Mouse (Mus musculus) MEL (cell line): ENCODE results near the gene Smg6. TPM values are rescaled to one million over a fixed set of nuclear protein-coding genes. Genes with fewer than 3 reads are reported as not detected.
A peak's percentile ranks its signal among the peaks of the same experiment; 100 is the strongest.

Experiments used
- DNase-seq: peaks from one replicate; pipeline ENCODE4 v3.0.0; 2011; ENCODE audit warnings: low read depth, low spot score
- H3K27ac ChIP-seq: 2 replicates; pipeline ENCODE4 v1.5.1; 2012; ENCODE audit warnings: low read depth, mild to moderate bottlenecking, control low read depth, low read length, moderate library complexity; ENCODE audit not compliant: control insufficient read depth
- H3K27me3 ChIP-seq, 2 experiments: fragments of 150-350 bp in 1 of 2; sonication (generic) in 1 of 2; 2 replicates each; pipeline ENCODE4 v1.6.1; 2012; ENCODE audit warnings: low read length in 2 of 2, mild to moderate bottlenecking in 2 of 2, improper control_type of control experiment in 1 of 2, moderate library complexity in 1 of 2; ENCODE audit not compliant: insufficient read depth in 2 of 2, control insufficient read depth in 1 of 2
- H3K36me3 ChIP-seq, 2 experiments: 2 replicates each; pipeline ENCODE4 v1.6.1; 2012 to 2014; ENCODE audit warnings: low read length in 2 of 2, improper control_type of control experiment in 1 of 2, inconsistent platforms in 1 of 2, mild to moderate bottlenecking in 1 of 2; ENCODE audit not compliant: insufficient read depth in 2 of 2, control insufficient read depth in 1 of 2
- H3K4me1 ChIP-seq, 2 experiments: fragments of 150-350 bp in 1 of 2; sonication (generic) in 1 of 2; 2 replicates each; pipeline ENCODE4 v1.6.1; 2012; ENCODE audit warnings: low read length in 2 of 2, improper control_type of control experiment in 1 of 2, mild to moderate bottlenecking in 1 of 2; ENCODE audit not compliant: insufficient read depth in 2 of 2, control insufficient read depth in 1 of 2
- H3K4me3 ChIP-seq, 2 experiments: fragments of 150-350 bp in 1 of 2; sonication (generic) in 1 of 2; 2 replicates each; pipeline ENCODE4 v1.5.1; 2012; ENCODE audit warnings: low read depth in 2 of 2, low read length in 2 of 2, mild to moderate bottlenecking in 2 of 2, moderate library complexity in 2 of 2, control low read depth in 1 of 2, improper control_type of control experiment in 1 of 2; ENCODE audit not compliant: control insufficient read depth in 1 of 2, insufficient read depth in 1 of 2
- H3K79me2 ChIP-seq: 2 replicates; pipeline ENCODE4 v1.6.1; 2012; ENCODE audit warnings: mild to moderate bottlenecking, low read length, moderate library complexity; ENCODE audit not compliant: control insufficient read depth, poor library complexity, insufficient read depth
- H3K9ac ChIP-seq: 2 replicates; pipeline ENCODE4 v1.6.1; 2012; ENCODE audit warnings: low read depth, mild to moderate bottlenecking, control low read depth, low read length, moderate library complexity; ENCODE audit not compliant: control insufficient read depth, poor library complexity, severe bottlenecking
- H3K9me3 ChIP-seq: fragments of 150-350 bp; sonication (generic); replicated peaks from 2 replicates; pipeline ENCODE4 v1.6.1; 2012; ENCODE audit warnings: mild to moderate bottlenecking, low read length, improper control_type of control experiment, moderate library complexity; ENCODE audit not compliant: insufficient read depth
- CHD1 ChIP-seq: IDR thresholded peaks from 2 replicates; pipeline ENCODE4 v1.6.1; 2012; ENCODE audit warnings: low read depth, mild to moderate bottlenecking, inconsistent platforms, low read length, improper control_type of control experiment
- CHD2 ChIP-seq: IDR thresholded peaks from 2 replicates; pipeline ENCODE4 v1.6.1; 2011; ENCODE audit warnings: low read length, improper control_type of control experiment
- CTCF ChIP-seq, 3 experiments: IDR thresholded peaks in 2 of 3; conservative IDR thresholded peaks in 1 of 3; 2 replicates each; pipeline ENCODE4 v1.5.1; 2011 to 2012; ENCODE audit warnings: low read length in 3 of 3, low read depth in 2 of 3, mild to moderate bottlenecking in 2 of 3, improper control_type of control experiment in 1 of 3, inconsistent platforms in 1 of 3, mixed read lengths in 1 of 3, moderate library complexity in 1 of 3; ENCODE audit not compliant: control insufficient read depth in 1 of 3, insufficient read depth in 1 of 3, poor library complexity in 1 of 3, severe bottlenecking in 1 of 3
- E2F4 ChIP-seq: IDR thresholded peaks from 2 replicates; pipeline ENCODE4 v1.6.1; 2011; ENCODE audit warnings: low read depth, low read length, improper control_type of control experiment, borderline replicate concordance
- ELF1 ChIP-seq: IDR thresholded peaks from 2 replicates; pipeline ENCODE4 v1.6.1; 2014; ENCODE audit warnings: low read depth, mild to moderate bottlenecking, inconsistent platforms, low read length, improper control_type of control experiment, moderate library complexity
- GATA1 ChIP-seq: IDR thresholded peaks from 2 replicates; pipeline ENCODE4 v1.6.1; 2011; ENCODE audit warnings: low read depth, low read length, improper control_type of control experiment
- JUND ChIP-seq: IDR thresholded peaks from 2 replicates; pipeline ENCODE4 v1.6.1; 2011; ENCODE audit warnings: low read depth, mild to moderate bottlenecking, improper control_type of control experiment, low read length
- KAT2A ChIP-seq: conservative IDR thresholded peaks from 2 replicates; pipeline ENCODE4 v1.6.1; 2012; ENCODE audit warnings: low read depth, low read length, improper control_type of control experiment, inconsistent platforms
- MAZ ChIP-seq: IDR thresholded peaks from 2 replicates; pipeline ENCODE4 v1.6.1; 2012; ENCODE audit warnings: low read depth, mild to moderate bottlenecking, inconsistent platforms, low read length, improper control_type of control experiment
- MYB ChIP-seq: IDR thresholded peaks from 2 replicates; pipeline ENCODE4 v1.6.1; 2011; ENCODE audit warnings: mild to moderate bottlenecking, low read depth, low read length, improper control_type of control experiment
- NRF1 ChIP-seq: IDR thresholded peaks from 2 replicates; pipeline ENCODE4 v1.6.1; 2014; ENCODE audit warnings: low read depth, mild to moderate bottlenecking, inconsistent platforms, low read length, improper control_type of control experiment, moderate library complexity; ENCODE audit not compliant: poor library complexity, insufficient read depth, severe bottlenecking
- RAD21 ChIP-seq: IDR thresholded peaks from 2 replicates; pipeline ENCODE4 v1.6.1; 2011; ENCODE audit warnings: mild to moderate bottlenecking, low read depth, low read length, improper control_type of control experiment
- RCOR1 ChIP-seq: IDR thresholded peaks from 2 replicates; pipeline ENCODE4 v1.6.1; 2012; ENCODE audit warnings: low read depth, mild to moderate bottlenecking, inconsistent platforms, low read length, improper control_type of control experiment
- SIN3A ChIP-seq: IDR thresholded peaks from 2 replicates; pipeline ENCODE4 v1.6.1; 2012; ENCODE audit warnings: low read length, improper control_type of control experiment, inconsistent platforms
- SMC3 ChIP-seq: IDR thresholded peaks from 2 replicates; pipeline ENCODE4 v1.6.1; 2011; ENCODE audit warnings: low read depth, low read length, improper control_type of control experiment
- TCF12 ChIP-seq: IDR thresholded peaks from 2 replicates; pipeline ENCODE4 v1.6.1; 2014; ENCODE audit warnings: low read depth, mild to moderate bottlenecking, inconsistent platforms, low read length, improper control_type of control experiment, moderate library complexity
- USF1 ChIP-seq: IDR thresholded peaks from 2 replicates; pipeline ENCODE4 v1.6.1; 2014; ENCODE audit warnings: low read depth, mild to moderate bottlenecking, inconsistent platforms, low read length, improper control_type of control experiment, moderate library complexity
- ZMIZ1 ChIP-seq: IDR thresholded peaks from 2 replicates; pipeline ENCODE4 v1.6.1; 2012; ENCODE audit warnings: low read depth, mild to moderate bottlenecking, inconsistent platforms, low read length, improper control_type of control experiment, moderate library complexity
- polyA plus RNA-seq, 2 experiments: library from polyadenylated mRNA; stranded (reverse) in 1 of 2; unstranded in 1 of 2; fragments of >175 nt in 1 of 2; fragments of >200 nt in 1 of 2; gene quantifications; 2 replicates each; pipeline versions ENCODE4 v1.2.1 to v1.2.4; 2012; ENCODE audit warnings: low replicate concordance in 2 of 2, low read depth in 1 of 2; ENCODE audit not compliant: insufficient read length in 2 of 2, insufficient read depth in 1 of 2, missing spikeins in 1 of 2
- total RNA-seq: library from RNA; depleted of rRNA; stranded (reverse); fragments of 300-350 nt; gene quantifications from 2 replicates; pipeline ENCODE4 v1.2.3, GENCODE M21; 2012

Gene Smg6
- total and polyA plus RNA-seq, 3 experiments, result 11.6 to 19.0 TPM; not detected in 1

GRCm38 (mm10) chr11:75159564-75159963 lies 233.9 kb downstream of the Smg6 start:
- Histone ChIP-seq H3K4me1 (peaks cover 0 to 6% of the 10 kb centered on the region in 2 experiments; a peak in 2 of 4 replicates), H3K4me3 (no peak overlapping the region), H3K27me3 (no peaks in the 10 kb centered on the region)
- TF ChIP-seq NRF1 (no peak), SMC3 (peak; percentile 82), CTCF (IDR thresholded peaks at IDR 0.05 in 2 of 3, conservative IDR thresholded peaks at IDR 0.05 in 1 of 3; ENCODE audit: control insufficient read depth in 1 of 3, insufficient read depth in 1 of 3, low read depth in 2 of 3, low read length in 3 of 3, poor library complexity in 1 of 3, severe bottlenecking in 1 of 3) (peak; percentile 60 to 83 (median 74)), RAD21 (peak; percentile 48)
- TF ChIP-seq, all 39 proteins: peak for 3
- no peak overlapping the region for H3K9ac ChIP-seq
- peaks cover 0 to 10% of the 10 kb centered on the region in 2 experiments; a peak in 2 of 4 replicates for H3K36me3 ChIP-seq
- no peaks in the 10 kb centered on the region for H3K9me3 ChIP-seq
- peak; percentile 70 for DNase-seq
- H3K27ac ChIP-seq, result no peak overlapping the region
- no peaks in the 10 kb centered on the region for H3K79me2 ChIP-seq

DNA sequence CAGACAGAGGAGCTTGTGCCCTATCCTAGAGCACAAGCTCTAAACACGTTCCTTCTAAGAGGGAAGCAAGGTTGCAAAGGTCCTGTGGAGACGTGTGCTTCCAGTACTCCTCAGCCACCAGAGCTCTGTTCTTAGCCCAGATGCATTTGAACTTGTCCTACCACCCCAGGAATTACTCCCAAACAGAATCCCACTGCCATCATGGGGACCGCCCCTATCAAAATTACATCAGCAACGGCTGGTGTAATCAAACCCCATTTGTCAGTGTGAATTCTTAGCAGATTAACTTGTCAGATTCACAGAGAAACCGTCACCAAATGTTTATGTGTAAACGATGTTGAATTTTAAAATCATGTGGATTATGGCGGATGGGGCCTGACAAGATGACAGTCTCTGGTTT lies 235.3 kb downstream of the Smg6 start:
- H3K4me1 ChIP-seq, result peaks cover 0 to 14% of the 10 kb centered on the region in 2 experiments; a peak in 2 of 4 replicates
- H3K79me2 ChIP-seq, result peaks cover 6% of the 10 kb centered on the region; the same call in 1 of the 2 replicates
- TF ChIP-seq RCOR1, result no peak
- TF ChIP-seq CHD2, result no peak
- no peak for TF ChIP-seq ZMIZ1
- TF ChIP-seq ELF1, result no peak
- TF ChIP-seq KAT2A, result no peak
- TF ChIP-seq NRF1, result no peak
- TF ChIP-seq TCF12, result no peak
- TF ChIP-seq SMC3, result no peak
- no peak for TF ChIP-seq USF1
- TF ChIP-seq E2F4, result no peak
- TF ChIP-seq JUND, result no peak
- no peak for TF ChIP-seq GATA1
- TF ChIP-seq MAZ, result no peak
- no peak for TF ChIP-seq CHD1
- no peak for TF ChIP-seq MYB
- TF ChIP-seq SIN3A, result no peak
- no peak for DNase-seq
- peaks cover 0 to 12% of the 10 kb centered on the region in 2 experiments; a peak in 2 of 4 replicates for H3K36me3 ChIP-seq
- H3K9ac ChIP-seq, result no peak overlapping the region
- H3K4me3 ChIP-seq, result no peak overlapping the region
- H3K27me3 ChIP-seq, result no peaks in the 10 kb centered on the region
- H3K27ac ChIP-seq, result no peak overlapping the region
- no peaks in the 10 kb centered on the region for H3K9me3 ChIP-seq
